Mouse (Mus musculus) small intestine, adult 2 months (tissue): ENCODE data around the gene Stom.

Source experiments
- CTCF ChIP-seq: fragments of 200-500 bp; IDR thresholded peaks from 2 replicates; pipeline ENCODE4 v1.5.1; 2012; ENCODE audit warnings: low read depth, mild to moderate bottlenecking, control low read depth, inconsistent platforms, low read length, moderate library complexity, mixed read lengths; ENCODE audit not compliant: insufficient replicate concordance, insufficient read length; ENCODE audit errors: extremely low read depth
- POLR2A ChIP-seq: fragments of 200-500 bp; IDR thresholded peaks from 2 replicates; pipeline ENCODE4 v1.6.1; 2012; ENCODE audit warnings: low read depth, mild to moderate bottlenecking, control low read depth, inconsistent platforms, low read length, moderate library complexity

GRCm38 (mm10) chr2:35318405-35318804 lies 18.4 kb downstream of the Stom start:
- TF ChIP-seq POLR2A (no peak), CTCF (no peak)
